Mouse (Mus musculus) CH12.LX (cell line): ENCODE results near the gene Calhm3. TPM values are rescaled to one million over a fixed set of nuclear protein-coding genes. Genes with fewer than 3 reads are reported as not detected.

Experiments used
- DNase-seq: peaks from one replicate; pipeline ENCODE4 v3.0.0-alpha.2; 2013; ENCODE audit errors: extremely low read depth
- H3K27ac ChIP-seq: 2 replicates; pipeline ENCODE4 v1.5.1; 2012; ENCODE audit warnings: low read depth, mild to moderate bottlenecking, control low read depth, moderate library complexity; ENCODE audit not compliant: insufficient read depth
- H3K27me3 ChIP-seq: replicated peaks from 2 replicates; pipeline ENCODE3; 2012; ENCODE audit warnings: inconsistent platforms
- H3K36me3 ChIP-seq, 2 experiments: replicated peaks in 1 of 2; 2 replicates each; pipeline versions ENCODE3 to v1.6.1; 2012; ENCODE audit warnings: inconsistent platforms in 1 of 2, low read length in 1 of 2, mild to moderate bottlenecking in 1 of 2, mixed read lengths in 1 of 2, moderate library complexity in 1 of 2; ENCODE audit not compliant: control insufficient read depth in 1 of 2, insufficient read depth in 1 of 2
- H3K4me1 ChIP-seq, 2 experiments: 2 replicates each; pipeline ENCODE4 v1.6.1; 2012; ENCODE audit warnings: inconsistent platforms in 1 of 2, moderate library complexity in 1 of 2; ENCODE audit not compliant: insufficient read depth in 2 of 2, control insufficient read depth in 1 of 2
- H3K4me2 ChIP-seq: 2 replicates; pipeline ENCODE4 v1.6.1; 2012; ENCODE audit warnings: low read depth, mild to moderate bottlenecking, control low read depth; ENCODE audit not compliant: poor library complexity, insufficient read depth, severe bottlenecking
- H3K4me3 ChIP-seq, 3 experiments: fragments of 150-350 bp in 1 of 3; sonication (generic) in 1 of 3; replicated peaks in 1 of 3; 2 replicates each; pipeline versions ENCODE3 to v1.5.1; 2011 to 2012; ENCODE audit warnings: low read depth in 2 of 3, low read length in 2 of 3, mild to moderate bottlenecking in 2 of 3, moderate library complexity in 2 of 3, control low read depth in 1 of 3, improper control_type of control experiment in 1 of 3, inconsistent platforms in 1 of 3, mixed read lengths in 1 of 3; ENCODE audit not compliant: poor library complexity in 1 of 3
- H3K79me2 ChIP-seq: replicated peaks from 2 replicates; pipeline ENCODE4 v1.6.1; 2012; ENCODE audit warnings: mild to moderate bottlenecking, moderate library complexity; ENCODE audit not compliant: control insufficient read depth, poor library complexity, insufficient read depth, severe bottlenecking; ENCODE audit errors: extremely low read depth
- H3K9ac ChIP-seq: 2 replicates; pipeline ENCODE4 v1.6.1; 2012; ENCODE audit warnings: low read depth, mild to moderate bottlenecking, control low read depth, moderate library complexity; ENCODE audit not compliant: insufficient read depth
- H3K9me3 ChIP-seq: replicated peaks from 2 replicates; pipeline ENCODE3; 2012; ENCODE audit warnings: low read length, inconsistent platforms, mixed read lengths
- BHLHE40 ChIP-seq: IDR thresholded peaks from 2 replicates; pipeline ENCODE4 v1.6.1; 2011; ENCODE audit warnings: mild to moderate bottlenecking, low read depth, low read length, improper control_type of control experiment
- CHD1 ChIP-seq: IDR thresholded peaks from 2 replicates; pipeline ENCODE4 v1.6.1; 2012; ENCODE audit warnings: low read depth, low read length, improper control_type of control experiment, inconsistent platforms
- CHD2 ChIP-seq: IDR thresholded peaks from 2 replicates; pipeline ENCODE4 v1.6.1; 2011; ENCODE audit warnings: low read length, improper control_type of control experiment
- CTCF ChIP-seq, 2 experiments: IDR thresholded peaks in 1 of 2; conservative IDR thresholded peaks in 1 of 2; 2 replicates each; pipeline ENCODE4 v1.5.1; 2011 to 2012; ENCODE audit warnings: low read depth in 2 of 2, low read length in 2 of 2, improper control_type of control experiment in 1 of 2, inconsistent platforms in 1 of 2, mild to moderate bottlenecking in 1 of 2, moderate library complexity in 1 of 2
- E2F4 ChIP-seq: IDR thresholded peaks from 2 replicates; pipeline ENCODE4 v1.6.1; 2011; ENCODE audit warnings: low read depth, low read length, improper control_type of control experiment; ENCODE audit not compliant: insufficient replicate concordance
- ELF1 ChIP-seq: IDR thresholded peaks from 2 replicates; pipeline ENCODE4 v1.6.1; 2014; ENCODE audit warnings: low read depth, mild to moderate bottlenecking, inconsistent platforms, low read length, improper control_type of control experiment
- EP300 ChIP-seq: IDR thresholded peaks from 2 replicates; pipeline ENCODE4 v1.6.1; 2011; ENCODE audit warnings: low read length, improper control_type of control experiment
- ETS1 ChIP-seq: conservative IDR thresholded peaks from 2 replicates; pipeline ENCODE4 v1.6.1; 2012; ENCODE audit warnings: low read depth, mild to moderate bottlenecking, inconsistent platforms, low read length, improper control_type of control experiment, moderate library complexity
- JUN ChIP-seq: IDR thresholded peaks from 2 replicates; pipeline ENCODE4 v1.6.1; 2011; ENCODE audit warnings: low read depth, mild to moderate bottlenecking, low read length, improper control_type of control experiment, moderate library complexity; ENCODE audit not compliant: insufficient read depth
- JUND ChIP-seq: conservative IDR thresholded peaks from 2 replicates; pipeline ENCODE4 v1.6.1; 2011; ENCODE audit warnings: low read depth, low read length, improper control_type of control experiment
- KAT2A ChIP-seq: IDR thresholded peaks from 2 replicates; pipeline ENCODE4 v1.6.1; 2012; ENCODE audit warnings: low read length, improper control_type of control experiment, inconsistent platforms; ENCODE audit not compliant: insufficient replicate concordance
- MAX ChIP-seq: IDR thresholded peaks from 2 replicates; pipeline ENCODE4 v1.6.1; 2011; ENCODE audit warnings: low read length, improper control_type of control experiment
- MAZ ChIP-seq: IDR thresholded peaks from 2 replicates; pipeline ENCODE4 v1.6.1; 2012; ENCODE audit warnings: low read depth, mild to moderate bottlenecking, inconsistent platforms, low read length, improper control_type of control experiment, moderate library complexity
- MXI1 ChIP-seq: IDR thresholded peaks from 2 replicates; pipeline ENCODE4 v1.6.1; 2011; ENCODE audit warnings: mild to moderate bottlenecking, low read depth, low read length, improper control_type of control experiment
- NELFE ChIP-seq: IDR thresholded peaks from 2 replicates; pipeline ENCODE4 v1.6.1; 2011; ENCODE audit warnings: low read depth, low read length, improper control_type of control experiment
- PAX5 ChIP-seq: IDR thresholded peaks from 2 replicates; pipeline ENCODE4 v1.6.1; 2012; ENCODE audit warnings: low read length, inconsistent platforms, mixed read lengths
- POLR2A ChIP-seq: IDR thresholded peaks from 2 replicates; pipeline ENCODE4 v1.6.1; 2011; ENCODE audit warnings: low read depth, mild to moderate bottlenecking, improper control_type of control experiment, low read length
- POLR2AphosphoS2 ChIP-seq: IDR thresholded peaks from 2 replicates; pipeline ENCODE4 v1.6.1; 2011; ENCODE audit warnings: low read depth, low read length, improper control_type of control experiment
- RAD21 ChIP-seq: IDR thresholded peaks from 2 replicates; pipeline ENCODE4 v1.6.1; 2011; ENCODE audit warnings: low read depth, mild to moderate bottlenecking, low read length, improper control_type of control experiment, moderate library complexity
- RCOR1 ChIP-seq: conservative IDR thresholded peaks from 2 replicates; pipeline ENCODE4 v1.6.1; 2012; ENCODE audit warnings: low read depth, mild to moderate bottlenecking, inconsistent platforms, low read length, improper control_type of control experiment
- SIN3A ChIP-seq: IDR thresholded peaks from 2 replicates; pipeline ENCODE4 v1.6.1; 2012; ENCODE audit warnings: low read length, improper control_type of control experiment, inconsistent platforms
- TBP ChIP-seq: conservative IDR thresholded peaks from 2 replicates; pipeline ENCODE4 v1.6.1; 2011; ENCODE audit warnings: low read depth, low read length, improper control_type of control experiment
- TCF12 ChIP-seq: IDR thresholded peaks from 2 replicates; pipeline ENCODE4 v1.6.1; 2014; ENCODE audit warnings: low read depth, mild to moderate bottlenecking, inconsistent platforms, low read length, improper control_type of control experiment
- UBTF ChIP-seq: IDR thresholded peaks from 2 replicates; pipeline ENCODE4 v1.6.1; 2012; ENCODE audit warnings: low read depth, mild to moderate bottlenecking, inconsistent platforms, low read length, improper control_type of control experiment, moderate library complexity
- USF1 ChIP-seq: IDR thresholded peaks from 2 replicates; pipeline ENCODE4 v1.6.1; 2014; ENCODE audit warnings: low read depth, mild to moderate bottlenecking, inconsistent platforms, low read length, improper control_type of control experiment
- USF2 ChIP-seq: conservative IDR thresholded peaks from 2 replicates; pipeline ENCODE4 v1.6.1; 2011; ENCODE audit warnings: low read depth, low read length, improper control_type of control experiment
- ZC3H11A ChIP-seq: IDR thresholded peaks from 2 replicates; pipeline ENCODE4 v1.6.1; 2012; ENCODE audit warnings: low read depth, mild to moderate bottlenecking, inconsistent platforms, low read length, improper control_type of control experiment
- ZKSCAN1 ChIP-seq: IDR thresholded peaks from 2 replicates; pipeline ENCODE4 v1.6.1; 2012; ENCODE audit warnings: low read depth, inconsistent platforms, low read length, improper control_type of control experiment, borderline replicate concordance
- ZNF384 ChIP-seq: IDR thresholded peaks from 2 replicates; pipeline ENCODE4 v1.6.1; 2012; ENCODE audit warnings: low read depth, low read length, improper control_type of control experiment, inconsistent platforms
- dilution Hi-C: fragments of 300-500 bp; cut with MboI; formaldehyde crosslinking; loops from 2 replicates; pipeline ENCODE4 v1.14.3; 2020; ENCODE audit warnings: low sequenced_read_pairs; ENCODE audit not compliant: extremely low pct_unique_long_range_greater_than_20kb, extremely low pct_ligation_motif_present
- in situ Hi-C: fragments of 300-500 bp; cut with MboI; formaldehyde crosslinking; loops from 3 replicates; pipeline ENCODE4 v1.14.3; 2019; ENCODE audit warnings: low sequenced_read_pairs, low pct_ligation_motif_present, low pct_unique_long_range_greater_than_20kb, mixed read lengths
- polyA plus RNA-seq: library from polyadenylated mRNA; unstranded; fragments of >175 nt; gene quantifications from 2 replicates; pipeline ENCODE4 v1.2.1, GENCODE M21; 2012; ENCODE audit warnings: low read depth; ENCODE audit not compliant: insufficient read length
- total RNA-seq, 2 experiments: library from RNA; depleted of rRNA; stranded (reverse); fragments of 300-350 nt in 1 of 2; fragments of >200 nt in 1 of 2; gene quantifications; 2 replicates each; pipeline ENCODE4 v1.2.3; 2012 to 2014

Gene Calhm3
- total and polyA plus RNA-seq, 3 experiments = not detected

- Histone ChIP-seq H3K79me2 (no peaks in the 10 kb centered on the region), H3K4me2 (peak overlapping the region; percentile 70; the same call in 1 of the 2 replicates), H3K27ac (no peak overlapping the region), H3K4me1 (peaks cover 5 to 16% of the 10 kb centered on the region in 2 experiments), H3K27me3 (peaks cover 76% of the 10 kb centered on the region), H3K4me3 (no peak overlapping the region), H3K9me3 (peaks cover 28% of the 10 kb centered on the region), H3K9ac (no peak overlapping the region), H3K36me3 (no peaks in the 10 kb centered on the region)
- TF ChIP-seq E2F4 (no peak), JUND (no peak), USF2 (peak; percentile 43; the same call in 1 of the 2 replicates), ZNF384 (no peak), EP300 (no peak), SIN3A (no peak), MXI1 (no peak), USF1 (peak; percentile 65), MAX (no peak), POLR2A (no peak), ZKSCAN1 (no peak), BHLHE40 (peak; percentile 67), KAT2A (no peak), CHD1 (no peak), ELF1 (no peak), JUN (no peak), RAD21 (peak; percentile 10), CTCF (conservative IDR thresholded peaks at IDR 0.05 in 1 of 2, IDR thresholded peaks at IDR 0.05 in 1 of 2; ENCODE audit: low read depth in 2 of 2, low read length in 2 of 2) (peak in 1 of 2 experiments; percentile 43; a peak in 2 of 4 replicates), NELFE (no peak), POLR2AphosphoS2 (no peak)
- in situ Hi-C loops (loop anchor here (5.0 to 10.0 kb wide), 2 partner anchors 87 to 154 kb away; no protein-coding TSS in a partner anchor), dilution Hi-C loops (no loop called here)
- DNase-seq = no peak
Measured at GRCm38 (mm10) chr19:47178001-47178400, 20.4 kb upstream of the Calhm3 start.

- H3K9me3 ChIP-seq = peaks cover 24% of the 10 kb centered on the region
- H3K79me2 ChIP-seq = no peaks in the 10 kb centered on the region
- TF ChIP-seq BHLHE40 (no peak), CHD1 (no peak), ZC3H11A (no peak), POLR2A (no peak), SIN3A (no peak), TCF12 (no peak), NELFE (no peak), TBP (no peak), ETS1 (no peak), CHD2 (no peak), MAZ (no peak), USF1 (no peak), RCOR1 (no peak), PAX5 (no peak), ZKSCAN1 (no peak), UBTF (no peak)
- DNase-seq = no peak
- H3K9ac ChIP-seq = no peak overlapping the region
- peaks cover 5 to 16% of the 10 kb centered on the region in 2 experiments for H3K4me1 ChIP-seq
- H3K27me3 ChIP-seq = peaks cover 74% of the 10 kb centered on the region
- H3K4me2 ChIP-seq = no peak overlapping the region
- H3K36me3 ChIP-seq = no peaks in the 10 kb centered on the region
- dilution Hi-C loops = no loop called here
- H3K4me3 ChIP-seq = no peak overlapping the region
- no peak overlapping the region for H3K27ac ChIP-seq
- in situ Hi-C loops = loop anchor here (5.0 to 10.0 kb wide), 2 partner anchors 88 to 155 kb away; no protein-coding TSS in a partner anchor
Measured at GRCm38 (mm10) chr19:47176916-47177505, 19.4 kb upstream of the Calhm3 start.
